ENCODE assay signal across 22 mouse cellular contexts in the genomic region with DNA sequence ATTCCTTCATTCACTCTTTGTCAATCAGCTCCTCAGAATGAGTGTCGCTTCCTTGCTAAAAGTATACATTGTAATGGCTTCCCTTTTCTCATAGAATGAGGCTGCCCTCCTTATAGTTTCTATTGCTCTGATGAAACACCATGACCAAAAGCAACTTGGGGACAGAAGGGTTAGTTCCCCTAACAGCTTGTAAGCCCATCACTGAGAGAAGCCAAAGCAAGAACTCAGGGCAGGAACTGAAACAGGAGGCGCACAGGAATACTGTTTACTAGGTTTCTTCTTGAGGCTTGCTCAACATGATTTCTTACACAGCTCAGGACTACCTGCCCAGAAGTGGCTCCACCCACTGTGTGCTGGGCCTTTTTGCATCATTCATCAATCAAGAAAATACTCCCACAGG.
"Had no signal": no experiment of that assay in that cellular context is flagged by ENCODE, and none has a peak within 500 bp of the region (broad histone marks: within the 10 kb centered on the region; RNA-seq: fewer than 3 reads in every experiment).

No protein-coding gene starts in this region.

- H3K27ac ChIP-seq: heart, embryonic 13.5 days; heart, embryonic 15.5 days; hindbrain, embryonic 13.5 days; hindbrain, embryonic 15.5 days; hindbrain, postnatal 0 days; kidney, embryonic 15.5 days; kidney, postnatal 0 days; limb, embryonic 13.5 days; limb, embryonic 15.5 days had no signal

- H3K9me3 ChIP-seq: heart, embryonic 13.5 days; heart, embryonic 15.5 days; hindbrain, embryonic 13.5 days; hindbrain, embryonic 15.5 days; limb, embryonic 13.5 days; limb, embryonic 15.5 days had no signal

- H3K27me3 ChIP-seq: heart, embryonic 13.5 days; heart, embryonic 15.5 days; hindbrain, embryonic 13.5 days; hindbrain, embryonic 15.5 days; kidney, embryonic 15.5 days; limb, embryonic 13.5 days; limb, embryonic 15.5 days had no signal

- DNase-seq: gastrocnemius, postnatal 14 days; gastrocnemius, postnatal 36 days; heart, adult 18-20 months; heart, postnatal 14 days; heart, postnatal 36 days; kidney, adult 11 months; kidney, adult 2 months; kidney, adult 9 months; kidney, postnatal 14 days; kidney, postnatal 36 days; left cerebral cortex, postnatal 4 days had no signal

- H3K4me3 ChIP-seq: heart, embryonic 13.5 days; heart, embryonic 15.5 days; hindbrain, embryonic 13.5 days; hindbrain, embryonic 15.5 days; kidney, embryonic 15.5 days; limb, embryonic 13.5 days; limb, embryonic 15.5 days had no signal

- H3K36me3 ChIP-seq: heart, embryonic 13.5 days; heart, embryonic 15.5 days; hindbrain, embryonic 13.5 days; hindbrain, embryonic 15.5 days; kidney, embryonic 15.5 days; limb, embryonic 13.5 days; limb, embryonic 15.5 days had no signal

- ATAC-seq: forebrain, embryonic 16.5 days; hindbrain, postnatal 0 days; intestine, embryonic 16.5 days had no signal
